Mouse (Mus musculus) testis, adult 2 months (tissue): ENCODE data around the gene Pja2. TPM values are rescaled to one million over a fixed set of nuclear protein-coding genes. Genes with fewer than 3 reads are reported as not detected.
"Not testable (repeated sequence)": the region's sequence is repeated elsewhere in the genome, so short reads cannot be mapped to it uniquely, and the experiment has no call there.

ENCODE experiments used
- H3K27ac ChIP-seq: fragments of 200-500 bp; 2 replicates; pipeline ENCODE4 v1.5.1; 2012; ENCODE audit warnings: low read depth, low read length; ENCODE audit not compliant: control insufficient read depth, insufficient read depth
- H3K27me3 ChIP-seq: fragments of 200-500 bp; 2 replicates; pipeline ENCODE4 v1.6.1; 2012; ENCODE audit warnings: mild to moderate bottlenecking, low read length, moderate library complexity; ENCODE audit not compliant: control insufficient read depth, insufficient read depth
- H3K36me3 ChIP-seq: fragments of 200-500 bp; 2 replicates; pipeline ENCODE4 v1.6.1; 2012; ENCODE audit warnings: mild to moderate bottlenecking, low read length; ENCODE audit not compliant: control insufficient read depth, insufficient read depth
- H3K4me1 ChIP-seq: fragments of 200-500 bp; 2 replicates; pipeline ENCODE4 v1.6.1; 2012; ENCODE audit warnings: low read length; ENCODE audit not compliant: control insufficient read depth, insufficient read depth
- H3K4me3 ChIP-seq: fragments of 200-500 bp; 2 replicates; pipeline ENCODE4 v1.5.1; 2012; ENCODE audit warnings: low read depth, mild to moderate bottlenecking, low read length, moderate library complexity, mixed read lengths; ENCODE audit not compliant: control insufficient read depth
- CTCF ChIP-seq: fragments of 200-500 bp; IDR thresholded peaks from 2 replicates; pipeline ENCODE4 v1.5.1; 2012; ENCODE audit warnings: low read depth, mild to moderate bottlenecking, inconsistent platforms, low read length, moderate library complexity; ENCODE audit not compliant: control insufficient read depth, insufficient read depth, insufficient replicate concordance
- POLR2A ChIP-seq: fragments of 200-500 bp; IDR thresholded peaks from 2 replicates; pipeline ENCODE4 v1.6.1; 2012; ENCODE audit warnings: low read depth, mild to moderate bottlenecking, inconsistent platforms, low read length, moderate library complexity; ENCODE audit not compliant: control insufficient read depth
- polyA plus RNA-seq: library from polyadenylated mRNA; depleted of rRNA; stranded (reverse); fragments of >200 nt; gene quantifications from 2 replicates; pipeline ENCODE4 v1.2.3, GENCODE M21; 2012

Pja2 gene
- polyA plus RNA-seq, 1 experiment: 16.0 TPM

- Histone ChIP-seq H3K27ac (no peak overlapping the region), H3K4me1 (no peaks in the 10 kb centered on the region), H3K36me3 (no peaks in the 10 kb centered on the region), H3K4me3 (no peak overlapping the region), H3K27me3 (no peaks in the 10 kb centered on the region)
- TF ChIP-seq CTCF (no peak), POLR2A (no peak)
Measured at GRCm38 (mm10) chr17:64324556-64324955, 7.2 kb downstream of the Pja2 start.

- Histone ChIP-seq H3K4me3 (no peak overlapping the region), H3K4me1 (no peaks in the 10 kb centered on the region), H3K27ac (no peak overlapping the region), H3K36me3 (peaks cover 3% of the 10 kb centered on the region; the same call in 1 of the 2 replicates), H3K27me3 (no peaks in the 10 kb centered on the region)
- TF ChIP-seq POLR2A (no peak), CTCF (no peak)
Measured at GRCm38 (mm10) chr17:64315428-64315827, 16.3 kb downstream of the Pja2 start.

GRCm38 (mm10) chr17:64314523-64314922, 17.2 kb downstream of the Pja2 start:
- not testable (repeated sequence) for H3K4me3 ChIP-seq, H3K4me1 ChIP-seq

GRCm38 (mm10) chr17:64297628-64298027, 34.1 kb downstream of the Pja2 start:
- Histone ChIP-seq H3K36me3 (no peaks in the 10 kb centered on the region), H3K4me3 (no peak overlapping the region), H3K4me1 (no peaks in the 10 kb centered on the region), H3K27ac (no peak overlapping the region), H3K27me3 (no peaks in the 10 kb centered on the region)
- TF ChIP-seq CTCF (no peak), POLR2A (no peak)

More at GRCm38 (mm10) chr17:64314523-64314922, 17.2 kb downstream of the Pja2 start:
- not testable (repeated sequence) for H3K27ac ChIP-seq, H3K27me3 ChIP-seq, H3K36me3 ChIP-seq

- H3K27me3 ChIP-seq: no peaks in the 10 kb centered on the region
- H3K36me3 ChIP-seq: no peaks in the 10 kb centered on the region; the same call in 1 of the 2 replicates
- no peaks in the 10 kb centered on the region for H3K4me1 ChIP-seq
- no peak overlapping the region for H3K27ac ChIP-seq
- no peak overlapping the region for H3K4me3 ChIP-seq
- TF ChIP-seq POLR2A (no peak), CTCF (no peak)
Measured at GRCm38 (mm10) chr17:64292740-64293139, 39.0 kb downstream of the Pja2 start.

GRCm38 (mm10) chr17:64289684-64290083, 42.0 kb downstream of the Pja2 start:
- H3K4me3 ChIP-seq: no peak overlapping the region
- no peak overlapping the region for H3K27ac ChIP-seq
- no peaks in the 10 kb centered on the region; the same call in 1 of the 2 replicates for H3K36me3 ChIP-seq
- H3K27me3 ChIP-seq: no peaks in the 10 kb centered on the region
- TF ChIP-seq POLR2A: no peak
- TF ChIP-seq CTCF: no peak
- no peaks in the 10 kb centered on the region for H3K4me1 ChIP-seq

- H3K4me3 ChIP-seq: no peak overlapping the region
- H3K27ac ChIP-seq: no peak overlapping the region
- no peaks in the 10 kb centered on the region for H3K4me1 ChIP-seq
- TF ChIP-seq CTCF: no peak
- peaks cover 2% of the 10 kb centered on the region for H3K36me3 ChIP-seq
- H3K27me3 ChIP-seq: no peaks in the 10 kb centered on the region
Measured at GRCm38 (mm10) chr17:64288000-64288399, 43.7 kb downstream of the Pja2 start.

- H3K27me3 ChIP-seq: no peaks in the 10 kb centered on the region
- H3K36me3 ChIP-seq: peaks cover 2% of the 10 kb centered on the region
- no peak overlapping the region for H3K4me3 ChIP-seq
- no peak for TF ChIP-seq POLR2A
- TF ChIP-seq CTCF: no peak
- no peak overlapping the region for H3K27ac ChIP-seq
- no peaks in the 10 kb centered on the region for H3K4me1 ChIP-seq
Measured at GRCm38 (mm10) chr17:64286836-64287235, 44.9 kb downstream of the Pja2 start.

GRCm38 (mm10) chr17:64281368-64281767, 50.3 kb downstream of the Pja2 start:
- not testable (repeated sequence) for H3K27ac ChIP-seq, H3K27me3 ChIP-seq, H3K36me3 ChIP-seq, H3K4me3 ChIP-seq, H3K4me1 ChIP-seq
